Mouse (Mus musculus): ENCODE data around the gene Fam227a. TPM values are rescaled to one million over a fixed set of nuclear protein-coding genes. Genes with fewer than 3 reads are reported as not detected.
"Not testable (repeated sequence)": the region's sequence is repeated elsewhere in the genome, so short reads cannot be mapped to it uniquely, and the experiment has no call there.

The Fam227a gene
- polyA plus RNA-seq, 1 experiment from 2014 or later = 5.5 TPM

GRCm38 (mm10) chr15:79681973-79682372 lies 23.2 kb upstream of the Fam227a start:
- no peak for ATAC-seq (ENCODE audit: low FRiP score)
- 87% methylated on average over 4 of the region's 4 CpGs for WGBS
- H3K9ac ChIP-seq = no peak overlapping the region

GRCm38 (mm10) chr15:79677936-79678335 lies 19.2 kb upstream of the Fam227a start:
- no peak for ATAC-seq (ENCODE audit: low FRiP score)
- H3K27me3 ChIP-seq = no peaks in the 10 kb centered on the region
- 89% methylated on average over 2 of the region's 2 CpGs for WGBS
- no peak overlapping the region for H3K27ac ChIP-seq
- H3K36me3 ChIP-seq = peaks cover 35% of the 10 kb centered on the region
- H3K4me1 ChIP-seq = peaks cover 10% of the 10 kb centered on the region
- no peak overlapping the region for H3K4me3 ChIP-seq
- no peak overlapping the region for H3K4me2 ChIP-seq (replicated peaks)
- H3K9ac ChIP-seq = no peak overlapping the region
- H3K9me3 ChIP-seq (replicated peaks) = no peaks in the 10 kb centered on the region

More at GRCm38 (mm10) chr15:79681973-79682372, 23.2 kb upstream of the Fam227a start:
- no peak overlapping the region for H3K27ac ChIP-seq
- no peak overlapping the region for H3K4me3 ChIP-seq
- H3K4me2 ChIP-seq (replicated peaks) = no peak overlapping the region
- no peaks in the 10 kb centered on the region; the same call in 1 of the 2 replicates for H3K36me3 ChIP-seq
- peaks cover 46% of the 10 kb centered on the region for H3K4me1 ChIP-seq
- no peaks in the 10 kb centered on the region for H3K27me3 ChIP-seq
- no peaks in the 10 kb centered on the region for H3K9me3 ChIP-seq (replicated peaks)

DNA sequence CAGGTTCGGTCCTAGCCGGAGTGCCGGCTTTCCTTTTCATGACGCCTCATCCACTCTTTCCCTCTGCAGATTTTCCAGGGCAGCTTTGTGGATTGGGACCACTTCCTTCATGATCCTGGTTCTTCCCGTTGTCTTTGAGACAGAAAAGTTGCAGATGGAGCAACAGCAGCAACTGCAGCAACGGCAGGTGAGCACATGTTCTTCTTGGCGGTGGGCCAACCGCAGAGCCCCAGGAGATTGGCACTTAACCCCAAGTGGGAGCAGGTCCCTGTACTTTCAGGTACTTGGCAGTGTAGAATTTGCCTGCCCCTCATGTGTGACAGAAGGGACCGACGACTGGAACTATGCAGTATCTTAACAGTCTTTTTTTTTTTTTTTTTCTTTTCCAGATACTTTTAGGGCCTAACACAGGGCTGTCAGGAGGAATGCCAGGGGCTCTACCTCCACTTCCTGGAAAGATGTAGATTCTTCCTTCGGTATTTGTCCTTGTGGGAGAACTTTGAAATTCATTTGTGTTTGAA lies 13.1 kb upstream of the Fam227a start:
- not testable (repeated sequence) for ATAC-seq (ENCODE audit: low FRiP score); H3K9me3 ChIP-seq (replicated peaks); H3K9ac ChIP-seq; H3K27ac ChIP-seq; H3K4me1 ChIP-seq; H3K27me3 ChIP-seq
- peaks cover 49% of the 10 kb centered on the region for H3K36me3 ChIP-seq
- H3K4me2 ChIP-seq (replicated peaks) = peak overlapping the region; percentile 85
- peak overlapping the region; percentile 95 for H3K4me3 ChIP-seq
- 90% methylated on average over 11 of the region's 11 CpGs for WGBS

- Histone ChIP-seq H3K4me3 (peak overlapping the region; percentile 95), H3K36me3 (peaks cover 48% of the 10 kb centered on the region), H3K9me3 (replicated peaks) (no peaks in the 10 kb centered on the region), H3K9ac (peak overlapping the region; percentile 82), H3K4me1 (peaks cover 6% of the 10 kb centered on the region), H3K4me2 (replicated peaks) (peak overlapping the region; percentile 85), H3K27me3 (no peaks in the 10 kb centered on the region), H3K27ac (peak overlapping the region; percentile 52)
- ATAC-seq (ENCODE audit: low FRiP score) = peak; percentile 62
- under 1% methylated on average over 34 of the region's 37 CpGs for WGBS
These were observed 12.2 kb upstream of the Fam227a start for GRCm38 (mm10) chr15:79670972-79671299.

- Histone ChIP-seq H3K27me3 (no peaks in the 10 kb centered on the region), H3K27ac (peak within 1 kb of the TSS; percentile 52), H3K36me3 (peaks cover 49% of the 10 kb centered on the region), H3K4me2 (replicated peaks) (peak within 1 kb of the TSS; percentile 85), H3K4me1 (peaks cover 6% of the 10 kb centered on the region), H3K9me3 (replicated peaks) (no peaks in the 10 kb centered on the region), H3K4me3 (peak within 1 kb of the TSS; percentile 95), H3K9ac (peak within 1 kb of the TSS; percentile 82)
- peak; percentile 95 for ATAC-seq (ENCODE audit: low FRiP score)
- 20% methylated on average over 33 of the region's 33 CpGs for WGBS
These were observed 11.7 kb upstream of the Fam227a start, which contains the start of gene Tomm22 for GRCm38 (mm10) chr15:79670249-79670971. Tomm22 (plus strand) TSS chr15:79670861.

- WGBS = 72% methylated on average over 10 of the region's 10 CpGs
- Histone ChIP-seq H3K4me2 (replicated peaks) (no peak overlapping the region), H3K4me3 (no peak overlapping the region), H3K27me3 (no peaks in the 10 kb centered on the region), H3K27ac (no peak overlapping the region), H3K4me1 (peaks cover 6% of the 10 kb centered on the region), H3K9ac (no peak overlapping the region), H3K36me3 (peaks cover 37% of the 10 kb centered on the region), H3K9me3 (replicated peaks) (no peaks in the 10 kb centered on the region)
- no peak for ATAC-seq (ENCODE audit: low FRiP score)
These were observed 10.4 kb upstream of the Fam227a start for GRCm38 (mm10) chr15:79669195-79669594.

DNA sequence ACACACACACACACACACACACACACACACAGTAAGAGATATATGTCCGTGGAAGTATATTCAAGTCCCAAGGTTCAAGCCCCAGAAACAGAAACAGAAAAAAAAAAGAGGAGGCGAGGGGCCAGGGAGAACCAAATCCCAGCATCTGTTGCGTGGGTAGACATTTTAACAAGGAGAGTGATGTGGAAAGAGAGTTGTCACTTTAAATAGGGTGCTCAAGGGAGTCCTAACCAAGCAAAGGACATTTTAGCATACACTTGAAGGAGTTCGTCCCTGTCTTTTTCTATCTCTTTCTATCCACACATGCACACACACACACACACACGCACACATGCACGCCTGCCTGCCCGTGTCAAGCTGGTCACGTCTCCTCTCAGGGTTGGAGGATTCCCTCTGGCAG lies 5.9 kb upstream of the Fam227a start:
- WGBS = 92% methylated on average over 8 of the region's 8 CpGs
- Histone ChIP-seq H3K4me2 (replicated peaks) (no peak overlapping the region), H3K27me3 (no peaks in the 10 kb centered on the region), H3K4me1 (peaks cover 5% of the 10 kb centered on the region), H3K9me3 (replicated peaks) (no peaks in the 10 kb centered on the region; the same call in 1 of the 2 replicates), H3K9ac (no peak overlapping the region), H3K36me3 (peaks cover 42% of the 10 kb centered on the region), H3K4me3 (no peak overlapping the region), H3K27ac (no peak overlapping the region)
- ATAC-seq (ENCODE audit: low FRiP score) = no peak

DNA sequence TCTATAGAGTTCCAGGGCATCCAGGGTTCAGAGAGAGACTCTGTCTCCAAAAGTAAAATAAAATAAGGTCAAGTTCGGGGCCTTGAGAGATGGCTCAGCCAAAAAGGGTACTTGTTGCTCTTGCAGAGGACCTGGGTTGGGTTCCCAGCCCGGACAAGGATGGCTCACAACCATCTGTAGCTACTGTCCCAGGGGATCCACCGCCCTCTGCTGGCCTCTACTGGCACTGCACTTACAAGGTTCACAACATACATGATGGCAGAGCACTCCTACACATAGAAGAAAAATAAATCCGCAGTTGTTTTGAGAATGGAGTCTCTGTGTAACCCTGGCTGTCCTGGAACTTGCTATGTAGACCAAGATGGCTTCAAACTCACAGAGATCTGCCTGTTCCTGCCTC lies 3.1 kb upstream of the Fam227a start:
- peaks cover 7% of the 10 kb centered on the region for H3K4me1 ChIP-seq
- WGBS = 70% methylated on average over 4 of the region's 4 CpGs
- H3K9me3 ChIP-seq (replicated peaks) = no peaks in the 10 kb centered on the region; the same call in 1 of the 2 replicates
- H3K4me3 ChIP-seq = no peak overlapping the region
- no peak overlapping the region for H3K27ac ChIP-seq
- H3K36me3 ChIP-seq = peaks cover 34% of the 10 kb centered on the region
- no peak overlapping the region for H3K4me2 ChIP-seq (replicated peaks)
- H3K27me3 ChIP-seq = no peaks in the 10 kb centered on the region
- no peak for ATAC-seq (ENCODE audit: low FRiP score)
- H3K9ac ChIP-seq = no peak overlapping the region

DNA sequence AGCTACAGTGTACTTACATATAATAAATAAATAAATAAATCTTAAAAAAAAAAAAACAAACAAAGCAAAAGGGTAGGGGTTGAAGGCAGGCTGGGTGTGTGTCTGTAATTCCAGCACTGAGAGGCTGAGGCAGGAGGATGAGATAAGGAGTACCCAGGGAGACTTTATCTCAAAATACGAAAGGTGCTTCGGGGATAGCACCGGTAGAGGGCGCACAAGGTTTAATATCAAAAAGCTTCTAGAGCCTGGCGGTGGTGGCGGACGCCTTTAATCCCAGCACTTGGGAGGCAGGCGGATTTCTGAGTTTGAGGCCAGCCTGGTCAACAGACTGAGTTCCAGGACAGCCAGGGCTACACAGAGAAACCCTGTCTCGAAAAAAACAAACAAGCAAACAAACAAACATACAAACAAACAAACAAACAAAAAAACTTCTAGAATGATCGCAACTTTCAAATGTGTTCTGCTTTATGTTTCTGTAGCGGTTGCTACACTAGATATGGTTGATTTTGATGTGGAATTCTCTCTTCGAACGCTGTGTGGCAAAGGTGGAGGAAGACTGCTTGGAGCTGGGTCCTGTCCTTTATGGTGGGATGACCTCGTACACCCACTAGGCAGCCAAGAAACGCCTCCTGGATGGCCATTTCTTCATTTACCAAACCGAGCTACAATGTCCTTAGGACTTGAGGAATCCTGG lies 772 bp downstream of the Fam227a start:
- peak; percentile 24 for ATAC-seq (ENCODE audit: low FRiP score)
- no peaks in the 10 kb centered on the region; the same call in 1 of the 2 replicates for H3K9me3 ChIP-seq (replicated peaks)
- 3% methylated on average over 16 of the region's 16 CpGs for WGBS

DNA sequence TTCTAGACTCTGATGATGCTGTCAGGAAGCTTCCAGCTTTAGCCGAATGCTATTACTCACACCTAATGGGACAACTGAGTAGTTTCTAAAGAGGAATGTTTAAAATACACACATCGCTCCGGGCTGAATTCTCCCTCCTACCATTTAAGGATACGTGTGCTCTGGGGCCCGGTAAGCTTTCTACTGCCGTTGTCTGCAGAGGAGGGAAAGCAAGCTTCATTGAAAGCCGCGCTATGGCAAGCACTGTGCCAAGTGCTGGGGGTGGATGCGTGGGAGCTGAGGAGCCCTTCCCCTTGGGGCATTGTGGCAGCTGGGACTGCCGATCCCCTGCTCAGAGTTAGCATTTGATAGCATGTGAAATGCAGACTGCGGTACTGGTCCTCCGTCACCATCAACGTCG lies 2.3 kb downstream of the Fam227a start:
- Histone ChIP-seq H3K9ac (no peak overlapping the region), H3K4me2 (replicated peaks) (no peak overlapping the region), H3K27me3 (no peaks in the 10 kb centered on the region), H3K4me3 (no peak overlapping the region), H3K9me3 (replicated peaks) (no peaks in the 10 kb centered on the region), H3K4me1 (peaks cover 7% of the 10 kb centered on the region), H3K27ac (no peak overlapping the region), H3K36me3 (peaks cover 8% of the 10 kb centered on the region; the same call in 1 of the 2 replicates)
- no peak for ATAC-seq (ENCODE audit: low FRiP score)
- WGBS = 91% methylated on average over 14 of the region's 14 CpGs

More for the DNA sequence above, 772 bp downstream of the Fam227a start:
- H3K4me1 ChIP-seq = peaks cover 7% of the 10 kb centered on the region
- no peaks in the 10 kb centered on the region for H3K27me3 ChIP-seq
- H3K27ac ChIP-seq = peak overlapping the region; percentile 95
- H3K9ac ChIP-seq = peak overlapping the region; percentile 85
- peaks cover 16% of the 10 kb centered on the region for H3K36me3 ChIP-seq
- H3K4me2 ChIP-seq (replicated peaks) = peak overlapping the region; percentile 82
- peak overlapping the region; percentile 82 for H3K4me3 ChIP-seq

GRCm38 (mm10) chr15:79651481-79651880 lies 7.3 kb downstream of the Fam227a start:
- Histone ChIP-seq H3K4me1 (no peaks in the 10 kb centered on the region), H3K9me3 (replicated peaks) (no peaks in the 10 kb centered on the region), H3K27me3 (no peaks in the 10 kb centered on the region), H3K9ac (no peak overlapping the region), H3K4me2 (replicated peaks) (no peak overlapping the region), H3K36me3 (peaks cover 37% of the 10 kb centered on the region), H3K27ac (no peak overlapping the region), H3K4me3 (no peak overlapping the region)
- 75% methylated on average over 4 of the region's 4 CpGs for WGBS
- ATAC-seq (ENCODE audit: low FRiP score) = no peak

GRCm38 (mm10) chr15:79650569-79650968 lies 8.2 kb downstream of the Fam227a start:
- no peak overlapping the region for H3K27ac ChIP-seq
- no peak overlapping the region for H3K4me3 ChIP-seq
- peaks cover 42% of the 10 kb centered on the region for H3K36me3 ChIP-seq
- no peak overlapping the region for H3K4me2 ChIP-seq (replicated peaks)
- no peak overlapping the region for H3K9ac ChIP-seq
- H3K4me1 ChIP-seq = no peaks in the 10 kb centered on the region
- H3K27me3 ChIP-seq = no peaks in the 10 kb centered on the region
- no peaks in the 10 kb centered on the region for H3K9me3 ChIP-seq (replicated peaks)
- ATAC-seq (ENCODE audit: low FRiP score) = no peak
